Mouse (Mus musculus) heart, embryonic 11.5 days (tissue): Measurements from ENCODE around the gene Rnf44. TPM values are rescaled to one million over a fixed set of nuclear protein-coding genes. Genes with fewer than 3 reads are reported as not detected.

Source experiments
- ATAC-seq: fragments of 200-750 bp; cut with Nextera tagmentation; replicated peaks from 2 replicates; pipeline ENCODE4 v1.8.0; 2017; ENCODE audit warnings: moderate library complexity; ENCODE audit not compliant: insufficient number of reproducible peaks, low FRiP score, low TSS enrichment
- H3K27ac ChIP-seq: fragments of 300-500 bp; sonication (generic); 2 replicates; pipeline ENCODE4 v1.5.1; 2014; ENCODE audit warnings: mild to moderate bottlenecking, low read depth, low read length
- H3K27me3 ChIP-seq: fragments of 300-500 bp; sonication (generic); 2 replicates; pipeline ENCODE4 v1.6.1; 2014; ENCODE audit warnings: mild to moderate bottlenecking, low read length, mixed read lengths; ENCODE audit not compliant: control insufficient read depth, insufficient read depth
- H3K36me3 ChIP-seq: fragments of 300-500 bp; sonication (generic); 2 replicates; pipeline ENCODE4 v1.6.1; 2014; ENCODE audit warnings: mild to moderate bottlenecking, low read length, moderate library complexity, mixed read lengths; ENCODE audit not compliant: control insufficient read depth, insufficient read depth
- H3K4me1 ChIP-seq: fragments of 300-500 bp; sonication (generic); 2 replicates; pipeline ENCODE4 v1.6.1; 2014; ENCODE audit warnings: low read length; ENCODE audit not compliant: control insufficient read depth, insufficient read depth
- H3K4me2 ChIP-seq: fragments of 300-500 bp; sonication (generic); 2 replicates; pipeline ENCODE4 v1.6.1; 2014; ENCODE audit warnings: mild to moderate bottlenecking, moderate library complexity
- H3K4me3 ChIP-seq: fragments of 300-500 bp; sonication (generic); 2 replicates; pipeline ENCODE4 v1.5.1; 2014; ENCODE audit warnings: low read depth, low read length
- H3K9ac ChIP-seq: fragments of 300-500 bp; sonication (generic); 2 replicates; pipeline ENCODE4 v1.6.1; 2014; ENCODE audit warnings: mild to moderate bottlenecking, low read depth, low read length, moderate library complexity
- H3K9me3 ChIP-seq: fragments of 300-500 bp; sonication (generic); replicated peaks from 2 replicates; pipeline ENCODE4 v1.6.1; 2016; ENCODE audit warnings: low read length; ENCODE audit not compliant: control insufficient read depth
- WGBS: fragments of 180-500 bp; shearing (Covaris S2); extraction: QIAGEN DNeasy Blood & Tissue Kit; methylation state at CpG from one replicate; pipeline ENCODE4 v1.1.7; 2014; ENCODE audit not compliant: insufficient replicate concordance; 5-methylcytosine and 5-hydroxymethylcytosine counted together
- polyA plus RNA-seq: library from polyadenylated mRNA; unstranded; fragments of >200 nt; fragmentation: Nextera tagmentation; extraction: Ambion mirVana; gene quantifications from 2 replicates; pipeline ENCODE4 v1.2.1, GENCODE M21; 2014

The Rnf44 gene
- polyA plus RNA-seq, 1 experiment from 2014 or later, result 75.8 TPM

- H3K4me1 ChIP-seq, result no peaks in the 10 kb centered on the region
- no peak overlapping the region for H3K4me2 ChIP-seq
- peaks cover 32% of the 10 kb centered on the region for H3K36me3 ChIP-seq
- no peak for ATAC-seq
- no peaks in the 10 kb centered on the region for H3K9me3 ChIP-seq
- no peak overlapping the region for H3K4me3 ChIP-seq
- H3K27ac ChIP-seq, result no peak overlapping the region
- WGBS, result 91% methylated on average over 12 of the region's 12 CpGs
- no peaks in the 10 kb centered on the region for H3K27me3 ChIP-seq
- H3K9ac ChIP-seq, result no peak overlapping the region
Observed at GRCm38 (mm10) chr13:54661358-54661757, 32.3 kb downstream of the Rnf44 start.

DNA sequence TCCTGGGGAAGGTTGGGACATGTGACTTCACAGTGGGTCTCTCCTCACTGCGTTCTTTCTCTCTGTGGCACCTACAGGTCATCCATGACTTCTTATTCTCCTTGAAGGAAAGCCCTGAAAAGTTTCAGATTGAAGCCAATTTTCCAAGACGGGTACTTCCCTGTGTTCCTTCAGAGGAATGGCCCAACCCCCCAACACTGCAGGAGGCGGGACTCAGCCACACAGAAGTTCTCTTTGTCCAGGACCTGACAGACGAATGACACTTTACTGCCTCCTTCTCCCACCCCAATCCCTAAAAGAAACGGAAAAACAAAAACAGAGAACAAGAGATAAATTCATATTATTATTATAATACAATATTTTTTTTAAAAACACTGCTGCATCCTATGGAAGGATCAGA lies 32.8 kb downstream of the Rnf44 start:
- no peaks in the 10 kb centered on the region for H3K27me3 ChIP-seq
- WGBS, result 72% methylated on average over 5 of the region's 5 CpGs
- no peak overlapping the region for H3K4me2 ChIP-seq
- no peaks in the 10 kb centered on the region for H3K4me1 ChIP-seq
- no peak overlapping the region for H3K4me3 ChIP-seq
- peaks cover 37% of the 10 kb centered on the region for H3K36me3 ChIP-seq
- H3K27ac ChIP-seq, result no peak overlapping the region
- H3K9me3 ChIP-seq, result no peaks in the 10 kb centered on the region
- H3K9ac ChIP-seq, result no peak overlapping the region
- no peak for ATAC-seq

DNA sequence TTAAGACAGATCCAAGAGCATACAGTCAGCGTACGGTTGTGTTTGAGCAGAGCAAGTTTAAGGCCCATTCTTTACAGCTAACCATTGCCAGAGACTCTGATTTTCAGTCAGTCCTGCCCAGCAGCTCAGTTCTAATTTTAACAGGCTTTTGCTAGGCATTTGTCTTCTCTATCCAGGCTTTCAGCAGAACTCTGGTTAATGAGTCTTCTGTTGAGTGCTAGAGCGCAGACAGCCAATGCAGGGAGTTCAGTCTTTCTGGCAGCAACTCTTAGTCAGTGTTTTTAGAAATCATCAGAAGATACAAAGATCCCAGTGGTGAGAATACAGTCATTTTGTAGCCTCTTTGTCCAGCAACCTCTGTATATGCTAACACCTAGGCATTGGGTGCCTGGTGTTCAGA lies 43.2 kb downstream of the Rnf44 start:
- no peak for ATAC-seq
- peaks cover 54% of the 10 kb centered on the region for H3K36me3 ChIP-seq
- H3K4me3 ChIP-seq, result no peak overlapping the region
- 90% methylated on average over 3 of the region's 3 CpGs for WGBS
- no peaks in the 10 kb centered on the region for H3K27me3 ChIP-seq
- no peak overlapping the region for H3K4me2 ChIP-seq
- H3K4me1 ChIP-seq, result no peaks in the 10 kb centered on the region
- H3K9me3 ChIP-seq, result no peaks in the 10 kb centered on the region
- H3K27ac ChIP-seq, result no peak overlapping the region
- H3K9ac ChIP-seq, result no peak overlapping the region

GRCm38 (mm10) chr13:54635011-54635410 lies 58.7 kb downstream of the Rnf44 start:
- Histone ChIP-seq H3K4me1 (no peaks in the 10 kb centered on the region), H3K9me3 (no peaks in the 10 kb centered on the region), H3K4me3 (no peak overlapping the region), H3K36me3 (peaks cover 16% of the 10 kb centered on the region), H3K4me2 (no peak overlapping the region), H3K27me3 (no peaks in the 10 kb centered on the region), H3K27ac (no peak overlapping the region), H3K9ac (no peak overlapping the region)
- no peak for ATAC-seq
- WGBS, result 92% methylated on average over 3 of the region's 3 CpGs

DNA sequence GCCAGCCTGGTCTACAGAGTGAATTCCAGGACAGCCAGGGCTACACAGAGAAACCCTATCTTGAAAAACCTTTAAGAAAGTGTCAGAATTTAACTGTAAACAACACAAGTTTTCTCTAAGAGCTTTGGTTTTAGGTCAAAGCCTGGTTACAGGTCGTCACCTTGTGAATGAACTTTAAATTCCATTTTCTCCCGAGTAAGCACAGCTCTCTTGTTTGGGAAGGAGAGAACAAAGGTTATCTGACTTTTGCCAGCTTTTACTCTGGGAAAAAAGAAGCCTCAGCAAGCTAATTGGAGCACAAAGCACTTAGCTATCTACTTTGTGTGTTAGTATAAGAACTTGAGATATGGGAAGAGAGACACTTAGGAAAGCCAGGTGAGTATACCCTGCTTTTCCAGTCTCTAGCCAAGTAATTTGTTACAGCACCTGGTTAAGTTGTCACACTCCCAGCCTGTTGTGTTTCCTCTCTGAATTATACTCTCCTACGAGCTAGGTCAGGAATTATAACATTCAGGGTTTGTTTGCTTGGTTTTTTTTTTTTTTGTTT lies 60.9 kb downstream of the Rnf44 start:
- H3K9ac ChIP-seq, result no peak overlapping the region
- no peak overlapping the region for H3K4me3 ChIP-seq
- peaks cover 3% of the 10 kb centered on the region for H3K36me3 ChIP-seq
- no peaks in the 10 kb centered on the region for H3K4me1 ChIP-seq
- no peaks in the 10 kb centered on the region for H3K27me3 ChIP-seq
- WGBS, result 55% methylated on average over 3 of the region's 3 CpGs
- ATAC-seq, result no peak
- no peak overlapping the region for H3K27ac ChIP-seq
- H3K4me2 ChIP-seq, result no peak overlapping the region
- H3K9me3 ChIP-seq, result no peaks in the 10 kb centered on the region

Other genes starting within 250 kb of the Rnf44 start
- gene Thoc3, start 225.1 kb downstream of the Rnf44 start, polyA plus RNA-seq, result 98.8 and 99.7 TPM in 2 replicates
- 7.0 and 7.6 TPM in 2 replicates for gene Simc1, start 190.1 kb downstream of the Rnf44 start, polyA plus RNA-seq
- 126 and 137 TPM in 2 replicates for gene 4833439L19Rik, start 128.5 kb downstream of the Rnf44 start, polyA plus RNA-seq
- 17.6 and 18.4 TPM in 2 replicates for gene Arl10, start 118.9 kb downstream of the Rnf44 start, polyA plus RNA-seq
- 61.8 and 65.6 TPM in 2 replicates for gene Nop16, start 103.8 kb downstream of the Rnf44 start, polyA plus RNA-seq
- 225 and 241 TPM in 2 replicates for gene Higd2a, start 103.7 kb downstream of the Rnf44 start, polyA plus RNA-seq
- gene Cltb, start 82.6 kb downstream of the Rnf44 start, polyA plus RNA-seq, result 38.6 and 39.5 TPM in 2 replicates
- 61.1 and 73.8 TPM in 2 replicates for gene Faf2, start 72.1 kb downstream of the Rnf44 start, polyA plus RNA-seq
- 0.04 and 0.24 TPM in 2 replicates for gene Cdhr2, start 7.6 kb upstream of the Rnf44 start, polyA plus RNA-seq
- 0.13 TPM in 2 replicates for gene Gprin1, start 56.0 kb upstream of the Rnf44 start, polyA plus RNA-seq
- 0.27 and 0.59 TPM in 2 replicates for gene Sncb, start 72.7 kb upstream of the Rnf44 start, polyA plus RNA-seq
- gene Eif4e1b, start 90.1 kb upstream of the Rnf44 start, polyA plus RNA-seq, result not detected in 2 replicates
- gene Tspan17, start 95.5 kb upstream of the Rnf44 start, polyA plus RNA-seq, result 2.4 and 3.9 TPM in 2 replicates